Mouse (Mus musculus) midbrain, embryonic 10.5 days (tissue): Measurements from ENCODE around the gene Slc36a3. TPM values are rescaled to one million over a fixed set of nuclear protein-coding genes. Genes with fewer than 3 reads are reported as not detected.

Experiments used
- DNase-seq: peaks from one replicate; pipeline ENCODE4 v3.0.0-alpha.2; 2017; ENCODE audit warnings: low spot score
- H3K27ac ChIP-seq: fragments of 300-500 bp; sonication (generic); replicated peaks from 2 replicates; pipeline ENCODE4 v1.5.1; 2016; ENCODE audit warnings: mild to moderate bottlenecking
- H3K27me3 ChIP-seq: fragments of 300-500 bp; sonication (generic); 2 replicates; pipeline ENCODE4 v1.6.1; 2016; ENCODE audit warnings: low read depth, mild to moderate bottlenecking; ENCODE audit not compliant: poor library complexity, severe bottlenecking
- H3K36me3 ChIP-seq: fragments of 300-500 bp; sonication (generic); 2 replicates; pipeline ENCODE4 v1.6.1; 2016; ENCODE audit warnings: mild to moderate bottlenecking, moderate library complexity
- H3K4me1 ChIP-seq: fragments of 300-500 bp; sonication (generic); 2 replicates; pipeline ENCODE4 v1.6.1; 2016
- H3K4me3 ChIP-seq: fragments of 300-500 bp; sonication (generic); 2 replicates; pipeline ENCODE4 v1.5.1; 2016; ENCODE audit warnings: mild to moderate bottlenecking, moderate library complexity
- H3K9me3 ChIP-seq: fragments of 300-500 bp; sonication (generic); replicated peaks from 2 replicates; pipeline ENCODE4 v1.6.1; 2016; ENCODE audit warnings: mild to moderate bottlenecking
- WGBS: fragments of 180-500 bp; shearing (Covaris S2); methylation state at CpG from one replicate; pipeline ENCODE4 v1.1.7; 2016; 5-methylcytosine and 5-hydroxymethylcytosine counted together
- polyA plus RNA-seq: library from polyadenylated mRNA; unstranded; fragments of >200 nt; fragmentation: Nextera tagmentation; extraction: Ambion mirVana; gene quantifications from 2 replicates; pipeline ENCODE4 v1.2.1, GENCODE M21; 2016

Slc36a3 gene
- polyA plus RNA-seq, 1 experiment from 2014 or later: not detected

DNA sequence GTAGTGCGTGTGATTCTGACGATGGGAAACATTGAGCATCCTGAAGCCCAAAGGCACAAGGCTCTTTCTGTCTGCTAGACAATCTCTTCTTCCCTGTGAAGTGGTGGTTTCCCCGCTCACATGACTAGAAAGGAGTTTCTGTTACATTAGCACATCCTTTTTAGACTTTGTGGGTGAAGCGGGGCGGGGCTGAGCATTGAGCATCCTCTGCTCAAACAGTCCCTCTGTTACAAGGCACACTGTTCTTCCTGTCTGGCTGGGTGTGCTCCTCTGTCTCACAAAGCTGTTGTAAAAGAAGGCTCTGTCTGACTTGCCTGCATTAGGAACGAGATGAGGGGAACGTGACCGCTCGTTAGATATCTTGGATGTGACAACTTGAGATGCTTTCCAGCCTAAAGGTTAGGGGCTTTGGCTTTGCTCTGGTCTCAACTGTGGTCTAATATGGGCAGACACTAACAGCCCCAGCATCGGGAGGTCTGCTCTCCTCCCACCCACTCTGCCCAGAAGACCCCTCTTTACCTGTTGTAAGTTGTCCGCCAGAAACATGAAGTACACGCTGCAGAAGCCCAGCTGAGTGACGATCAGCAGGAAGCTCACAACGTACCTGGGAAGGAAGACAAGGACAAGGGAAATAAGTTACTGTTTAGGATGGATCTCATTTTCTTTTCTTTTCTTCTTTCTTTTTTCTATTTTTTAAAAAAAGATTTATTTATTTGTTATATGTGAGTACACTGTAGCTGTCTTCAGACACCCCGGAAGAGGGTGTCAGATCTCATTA is 14.5 kb downstream of the Slc36a3 start:
- WGBS: 86% methylated on average over 15 of the region's 15 CpGs
- no peak for DNase-seq
- no peaks in the 10 kb centered on the region for H3K9me3 ChIP-seq
- no peak overlapping the region for H3K27ac ChIP-seq
- peaks cover 5% of the 10 kb centered on the region; the same call in 1 of the 2 replicates for H3K4me1 ChIP-seq
- no peak overlapping the region for H3K4me3 ChIP-seq
- no peaks in the 10 kb centered on the region for H3K36me3 ChIP-seq
- H3K27me3 ChIP-seq: no peaks in the 10 kb centered on the region

DNA sequence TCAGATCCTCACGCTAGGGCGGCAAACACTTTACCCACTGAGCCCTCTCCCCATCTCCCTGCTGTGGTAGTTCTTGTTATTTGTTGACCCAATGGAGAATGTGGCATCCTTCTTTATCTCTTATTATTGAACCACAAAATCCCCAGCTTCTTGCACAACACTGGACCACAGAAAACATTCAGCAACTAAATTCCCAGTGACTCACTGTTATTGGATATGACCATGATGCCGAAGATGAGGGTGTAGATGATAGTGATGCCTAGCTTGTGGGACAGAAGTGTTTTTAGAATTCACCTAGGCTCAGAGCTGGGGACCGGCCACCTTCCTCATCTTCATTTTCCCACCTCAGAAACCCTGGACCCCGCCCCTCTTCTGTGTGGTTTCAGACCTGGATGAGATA is 16.6 kb downstream of the Slc36a3 start:
- DNase-seq: no peak
- no peaks in the 10 kb centered on the region for H3K9me3 ChIP-seq
- WGBS: 90% methylated on average over 5 of the region's 5 CpGs
- no peak overlapping the region for H3K4me3 ChIP-seq
- no peak overlapping the region for H3K27ac ChIP-seq
- H3K27me3 ChIP-seq: no peaks in the 10 kb centered on the region
- H3K36me3 ChIP-seq: no peaks in the 10 kb centered on the region
- H3K4me1 ChIP-seq: peaks cover 5% of the 10 kb centered on the region; the same call in 1 of the 2 replicates

DNA sequence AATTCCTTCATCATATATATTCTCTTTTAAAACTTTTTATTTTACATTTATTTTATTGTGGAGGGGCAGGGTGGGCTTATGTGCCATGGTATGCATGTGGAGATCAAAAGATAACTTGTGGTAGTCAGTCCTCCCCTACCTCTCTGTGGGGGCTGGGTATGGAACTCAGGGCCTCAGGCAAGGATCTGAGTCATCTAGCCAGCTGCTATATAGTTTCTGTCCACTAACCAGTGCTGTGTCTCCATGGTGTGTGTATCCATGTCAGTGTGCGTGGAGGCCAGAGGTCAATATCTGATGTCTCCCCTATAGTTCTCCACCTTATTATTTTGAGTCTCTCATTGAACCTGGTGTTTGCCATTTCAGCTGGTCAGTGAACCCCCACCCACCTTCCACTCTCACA is 17.1 kb downstream of the Slc36a3 start:
- no peaks in the 10 kb centered on the region for H3K27me3 ChIP-seq
- peaks cover 5% of the 10 kb centered on the region; the same call in 1 of the 2 replicates for H3K4me1 ChIP-seq
- no peak for DNase-seq
- no peaks in the 10 kb centered on the region for H3K9me3 ChIP-seq
- H3K36me3 ChIP-seq: no peaks in the 10 kb centered on the region
- 92% methylated on average over 1 of the region's 1 CpGs for WGBS
- no peak overlapping the region for H3K4me3 ChIP-seq
- no peak overlapping the region for H3K27ac ChIP-seq

DNA sequence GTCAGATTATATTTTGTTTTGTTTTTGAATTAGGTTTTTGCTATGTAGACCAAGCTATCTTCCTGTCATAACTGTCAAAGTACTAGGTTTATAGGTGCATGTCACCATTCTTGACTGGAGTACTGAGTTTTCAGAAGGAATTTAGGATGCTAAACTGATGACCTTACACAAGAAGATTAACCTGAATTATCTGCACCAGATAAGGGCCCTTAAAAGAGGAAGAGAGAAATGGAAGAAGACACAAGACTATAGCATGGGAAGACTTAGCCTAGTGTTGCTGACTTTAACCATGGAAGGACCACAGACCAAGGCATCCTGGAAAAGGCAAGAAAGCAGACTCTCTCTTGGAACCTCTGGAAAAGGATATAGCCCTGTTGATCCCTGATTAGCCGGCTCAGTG is 18.3 kb downstream of the Slc36a3 start:
- DNase-seq: no peak
- no peaks in the 10 kb centered on the region for H3K9me3 ChIP-seq
- peaks cover under 1% of the 10 kb centered on the region; the same call in 1 of the 2 replicates for H3K4me1 ChIP-seq
- H3K36me3 ChIP-seq: no peaks in the 10 kb centered on the region
- no peaks in the 10 kb centered on the region for H3K27me3 ChIP-seq
- WGBS: 98% methylated on average over 1 of the region's 1 CpGs
- no peak overlapping the region for H3K4me3 ChIP-seq
- no peak overlapping the region for H3K27ac ChIP-seq

DNA sequence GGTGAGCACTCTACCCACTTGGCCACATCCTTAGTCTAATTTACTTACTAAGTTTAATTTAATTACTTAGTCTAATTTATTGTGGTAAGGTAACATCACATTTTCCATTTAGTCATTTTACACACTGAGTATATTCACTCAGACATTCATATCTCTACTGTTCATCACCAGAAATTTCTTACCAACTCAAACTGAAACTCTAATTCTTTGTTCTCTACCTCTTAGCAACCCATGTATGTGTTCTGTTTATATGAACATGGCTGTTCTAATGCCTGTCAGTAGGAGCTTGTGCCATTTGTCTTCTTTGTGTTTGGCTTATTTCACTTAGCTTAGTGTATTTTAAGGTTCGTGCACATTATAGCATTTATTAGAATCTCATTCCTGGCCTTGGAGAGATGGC is 19.6 kb downstream of the Slc36a3 start:
- Histone ChIP-seq H3K36me3 (no peaks in the 10 kb centered on the region), H3K27ac (no peak overlapping the region), H3K27me3 (no peaks in the 10 kb centered on the region), H3K9me3 (no peaks in the 10 kb centered on the region), H3K4me1 (no peaks in the 10 kb centered on the region), H3K4me3 (no peak overlapping the region)
- no peak for DNase-seq
- 93% methylated on average over 1 of the region's 1 CpGs for WGBS

DNA sequence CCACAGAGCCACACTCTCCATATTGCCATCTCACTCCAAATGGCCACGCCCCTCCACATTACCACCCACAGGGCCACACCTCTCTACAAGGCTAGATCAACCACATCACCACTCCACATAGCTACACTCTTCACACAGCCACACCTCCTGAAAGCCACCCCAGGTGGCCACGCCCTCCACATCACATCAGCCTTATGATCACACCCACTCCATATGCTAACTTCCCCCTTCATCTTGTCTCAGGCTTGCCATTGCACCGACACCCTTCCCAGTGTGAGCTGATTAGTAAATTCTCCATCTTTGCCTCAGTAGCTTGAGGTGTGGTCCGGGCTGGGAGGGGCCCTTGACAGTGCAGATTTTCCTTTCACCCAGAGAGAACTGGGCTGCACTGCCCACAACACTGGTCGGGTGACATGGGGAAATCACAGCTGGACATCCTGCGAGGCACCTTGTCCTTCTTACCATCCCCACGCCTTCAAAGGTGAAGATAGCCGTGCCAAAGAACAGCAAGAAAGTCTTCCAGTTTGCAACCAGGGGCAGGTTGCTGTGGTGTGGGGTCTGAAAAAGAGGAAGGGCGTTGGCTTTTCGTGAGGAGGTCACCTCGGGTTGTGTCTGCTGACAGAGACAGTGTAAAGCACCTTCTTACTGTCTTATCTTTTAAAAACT is 20.3 kb downstream of the Slc36a3 start:
- H3K9me3 ChIP-seq: no peaks in the 10 kb centered on the region
- 93% methylated on average over 11 of the region's 11 CpGs for WGBS
- H3K27me3 ChIP-seq: no peaks in the 10 kb centered on the region

DNA sequence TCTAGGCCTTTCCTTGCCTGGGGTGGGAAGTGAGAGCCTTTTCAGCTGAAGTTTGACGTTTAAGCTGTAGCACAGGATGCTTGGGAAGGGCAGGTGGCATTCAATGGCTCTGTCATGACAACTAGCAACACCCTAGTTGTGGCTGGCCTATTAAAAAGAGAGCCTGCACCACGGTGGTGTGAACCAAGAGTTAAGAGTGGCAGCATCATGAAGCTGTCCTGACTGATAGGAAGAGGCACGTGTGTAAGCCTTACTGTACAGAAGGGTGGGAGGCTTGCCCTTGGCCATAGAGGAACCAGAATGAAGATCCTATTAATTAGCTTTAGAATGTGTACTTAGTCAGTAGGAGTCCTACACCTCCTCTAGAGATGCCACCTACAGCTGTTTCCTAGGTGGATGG is 23.1 kb downstream of the Slc36a3 start:
- no peak for DNase-seq
- Histone ChIP-seq H3K36me3 (no peaks in the 10 kb centered on the region), H3K9me3 (no peaks in the 10 kb centered on the region), H3K4me1 (no peaks in the 10 kb centered on the region), H3K27ac (no peak overlapping the region), H3K27me3 (no peaks in the 10 kb centered on the region), H3K4me3 (no peak overlapping the region)
- WGBS: 88% methylated on average over 3 of the region's 3 CpGs

More for the DNA sequence above, 20.3 kb downstream of the Slc36a3 start:
- no peak overlapping the region for H3K27ac ChIP-seq
- H3K36me3 ChIP-seq: no peaks in the 10 kb centered on the region
- H3K4me3 ChIP-seq: no peak overlapping the region
- no peak for DNase-seq
- H3K4me1 ChIP-seq: no peaks in the 10 kb centered on the region

DNA sequence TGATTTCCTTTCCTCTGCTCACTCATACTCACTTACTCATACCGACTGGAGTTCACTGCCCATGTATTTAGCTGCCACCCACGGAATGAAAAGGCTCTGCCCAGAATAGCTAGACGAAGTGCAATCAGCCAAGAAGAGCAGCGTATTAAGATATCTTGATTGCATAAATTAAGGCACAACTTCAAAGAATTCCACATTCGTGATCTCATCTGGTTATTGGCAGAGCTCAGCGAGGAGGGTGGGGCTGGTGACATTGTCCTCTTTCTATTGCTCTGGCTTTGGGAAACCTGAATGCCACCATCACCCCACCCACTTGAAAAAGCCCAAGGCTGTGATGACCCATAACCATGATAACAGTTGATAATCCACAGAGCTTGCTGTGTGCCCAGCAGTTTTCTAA is 23.6 kb downstream of the Slc36a3 start:
- H3K9me3 ChIP-seq: no peaks in the 10 kb centered on the region
- no peak overlapping the region for H3K27ac ChIP-seq
- H3K4me1 ChIP-seq: no peaks in the 10 kb centered on the region
- no peak for DNase-seq
- no peak overlapping the region for H3K4me3 ChIP-seq
- H3K36me3 ChIP-seq: no peaks in the 10 kb centered on the region
- 87% methylated on average over 6 of the region's 6 CpGs for WGBS
- no peaks in the 10 kb centered on the region for H3K27me3 ChIP-seq

DNA sequence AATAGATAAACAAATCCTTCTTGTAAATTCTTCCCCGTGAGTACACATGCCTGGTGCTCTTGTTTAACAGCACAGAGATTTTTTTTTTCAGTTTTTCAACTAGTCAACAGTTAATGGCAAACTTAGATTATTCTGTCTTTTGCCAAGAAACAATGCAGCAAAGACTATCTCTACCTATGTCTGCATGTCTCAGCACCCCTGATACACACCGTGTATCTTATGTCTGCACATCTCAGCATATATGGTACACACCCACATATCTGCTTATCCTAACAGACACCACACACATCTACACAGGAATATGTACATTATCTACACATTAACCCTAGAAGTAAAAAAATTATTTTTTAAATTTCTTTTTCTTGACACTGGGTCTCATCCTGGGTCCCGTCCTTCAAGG is 24.8 kb downstream of the Slc36a3 start:
- Histone ChIP-seq H3K4me3 (no peak overlapping the region), H3K27ac (no peak overlapping the region), H3K36me3 (no peaks in the 10 kb centered on the region), H3K9me3 (no peaks in the 10 kb centered on the region), H3K4me1 (no peaks in the 10 kb centered on the region), H3K27me3 (no peaks in the 10 kb centered on the region)
- WGBS: 90% methylated on average over 3 of the region's 3 CpGs
- DNase-seq: no peak

DNA sequence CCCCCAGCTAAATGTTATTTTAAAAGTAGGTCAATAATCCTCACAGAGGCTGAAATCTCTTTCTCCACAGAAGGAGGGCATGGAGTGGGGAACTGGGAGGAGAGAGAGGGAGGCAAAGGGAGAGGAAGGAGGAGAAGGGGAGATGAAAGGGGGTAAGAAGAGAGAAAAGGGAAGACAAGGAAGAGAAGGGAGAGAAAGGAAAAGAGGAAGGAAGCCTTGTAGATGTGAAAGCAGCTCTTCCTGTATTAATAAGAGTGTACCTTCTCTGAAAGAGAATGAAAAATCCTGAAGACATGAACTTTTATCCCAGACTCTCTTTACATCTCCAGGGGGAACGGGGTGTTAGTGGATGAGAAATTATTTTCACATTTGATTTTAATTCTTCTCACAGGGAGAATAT is 30.1 kb downstream of the Slc36a3 start:
- WGBS: 94% methylated on average over 1 of the region's 1 CpGs

DNA sequence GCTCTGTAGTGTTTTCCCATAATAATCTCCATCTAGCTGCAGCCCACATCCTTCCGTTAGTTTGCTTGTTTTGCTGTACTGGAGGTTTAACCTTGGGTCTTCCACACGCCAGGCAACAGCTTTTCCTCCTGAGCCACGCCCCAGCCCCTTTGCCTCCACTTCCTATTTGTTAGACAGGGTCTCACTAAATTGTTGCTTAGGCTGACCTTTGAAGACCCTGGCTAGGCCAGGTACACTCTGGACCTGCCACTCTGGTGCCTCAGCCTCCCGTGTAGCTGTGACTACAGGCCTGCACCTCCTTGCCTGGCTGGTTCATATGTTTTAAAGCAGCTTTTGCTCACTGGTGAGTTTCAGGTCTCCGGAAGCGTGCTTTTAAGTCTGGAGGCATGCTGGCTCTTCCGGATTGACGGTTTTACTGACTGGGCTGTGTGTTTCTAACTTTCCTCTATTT is 30.7 kb downstream of the Slc36a3 start:
- WGBS: 84% methylated on average over 8 of the region's 8 CpGs
- H3K36me3 ChIP-seq: no peaks in the 10 kb centered on the region
- no peak for DNase-seq

More for the DNA sequence above, 30.1 kb downstream of the Slc36a3 start:
- Histone ChIP-seq H3K9me3 (peaks cover 6% of the 10 kb centered on the region; the same call in 1 of the 2 replicates), H3K27me3 (no peaks in the 10 kb centered on the region), H3K36me3 (no peaks in the 10 kb centered on the region), H3K4me1 (no peaks in the 10 kb centered on the region), H3K27ac (no peak overlapping the region), H3K4me3 (no peak overlapping the region)
- DNase-seq: no peak

DNA sequence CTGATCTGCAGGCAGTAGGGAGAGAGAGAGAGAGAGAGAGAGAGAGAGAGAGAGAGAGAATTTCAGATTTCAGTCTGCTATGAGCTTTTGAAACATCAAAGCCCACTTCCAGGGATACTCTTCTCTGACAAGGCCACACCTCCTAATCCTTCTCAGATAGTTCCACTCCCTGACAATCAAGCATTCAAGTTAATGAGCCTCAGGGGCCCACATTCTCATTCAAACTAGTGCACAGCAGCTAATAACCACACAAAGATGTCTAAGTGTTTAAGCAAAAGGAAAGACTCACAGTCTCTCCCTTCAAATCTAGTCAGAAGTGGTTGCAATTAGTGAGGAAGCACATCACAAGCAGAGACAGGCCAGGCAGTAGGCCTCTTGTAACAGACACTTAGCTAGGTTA is 31.2 kb downstream of the Slc36a3 start:
- no peaks in the 10 kb centered on the region for H3K36me3 ChIP-seq
- H3K27ac ChIP-seq: no peak overlapping the region
- H3K4me1 ChIP-seq: no peaks in the 10 kb centered on the region
- H3K9me3 ChIP-seq: peaks cover 6% of the 10 kb centered on the region; the same call in 1 of the 2 replicates
- no peak overlapping the region for H3K4me3 ChIP-seq
- DNase-seq: no peak
- H3K27me3 ChIP-seq: no peaks in the 10 kb centered on the region

More for the DNA sequence above, 30.7 kb downstream of the Slc36a3 start:
- peaks cover 6% of the 10 kb centered on the region; the same call in 1 of the 2 replicates for H3K9me3 ChIP-seq
- no peaks in the 10 kb centered on the region for H3K27me3 ChIP-seq
- H3K4me3 ChIP-seq: no peak overlapping the region
- no peak overlapping the region for H3K27ac ChIP-seq
- H3K4me1 ChIP-seq: no peaks in the 10 kb centered on the region

DNA sequence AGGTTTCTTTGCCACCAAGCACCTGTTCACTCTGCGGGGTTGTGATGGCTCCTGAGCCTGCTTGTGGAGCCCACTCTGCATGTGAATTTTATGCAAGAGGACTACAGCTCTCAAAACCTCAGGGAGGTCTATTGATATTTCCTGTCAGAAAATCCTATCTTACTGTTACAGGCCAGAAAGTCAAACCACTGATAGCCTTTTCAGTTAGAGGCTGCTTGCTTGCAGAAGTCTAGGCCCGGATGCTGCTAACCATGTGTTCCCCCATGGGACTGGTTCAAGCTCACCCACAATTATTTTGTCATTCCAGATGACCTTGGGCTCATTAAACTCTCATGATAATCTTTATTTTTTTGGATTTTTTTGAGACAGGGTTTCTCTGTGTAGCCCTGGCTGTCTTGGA is 34.5 kb downstream of the Slc36a3 start:
- Histone ChIP-seq H3K9me3 (peaks cover 6% of the 10 kb centered on the region; the same call in 1 of the 2 replicates), H3K36me3 (no peaks in the 10 kb centered on the region), H3K4me3 (no peak overlapping the region), H3K27ac (no peak overlapping the region), H3K4me1 (peaks cover 7% of the 10 kb centered on the region), H3K27me3 (no peaks in the 10 kb centered on the region)
- WGBS: 85% methylated on average over 2 of the region's 2 CpGs
- DNase-seq: no peak
